Mouse (Mus musculus) 416B (cell line): ENCODE results near the gene Rtn4r.
A peak's percentile ranks its signal among the peaks of the same experiment; 100 is the strongest.

Experiments used
- DNase-seq: peaks from one replicate; pipeline ENCODE4 v3.0.0; 2011; ENCODE audit warnings: low read depth

The Rtn4r gene

DNA sequence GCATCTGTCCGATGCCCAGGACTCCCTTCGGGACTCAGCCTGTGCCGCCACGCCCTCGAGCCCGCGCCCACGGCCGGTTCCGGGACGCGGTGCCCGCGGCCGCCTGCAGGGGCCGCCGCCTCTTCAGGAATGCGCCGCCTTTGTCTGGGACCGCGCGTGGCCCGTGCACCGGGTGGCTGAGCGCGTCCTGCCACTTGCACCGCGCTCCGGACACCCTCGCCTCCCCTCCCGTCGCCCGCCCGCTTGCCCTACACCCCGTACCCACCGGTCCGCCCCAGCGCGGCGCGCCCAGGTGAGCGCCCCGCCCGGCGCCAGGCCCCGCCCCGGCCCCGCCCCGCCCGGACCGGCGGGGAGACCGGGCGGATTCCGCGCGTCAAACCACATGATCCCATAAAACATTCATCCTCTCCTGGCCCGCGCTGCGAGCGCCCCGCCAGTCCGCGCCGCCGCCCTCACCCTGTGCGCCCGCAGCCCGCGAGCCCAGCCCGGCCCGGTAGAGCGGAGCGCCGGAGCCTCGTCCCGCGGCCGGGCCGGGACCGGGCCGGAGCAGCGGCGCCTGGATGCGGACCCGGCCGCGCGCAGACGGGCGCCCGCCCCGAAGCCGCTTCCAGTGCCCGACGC, at the start of gene Rtn4r:
Rtn4r (plus strand) TSS at position 402 of the 621 bp plus-strand sequence.
- no peak for DNase-seq

DNA sequence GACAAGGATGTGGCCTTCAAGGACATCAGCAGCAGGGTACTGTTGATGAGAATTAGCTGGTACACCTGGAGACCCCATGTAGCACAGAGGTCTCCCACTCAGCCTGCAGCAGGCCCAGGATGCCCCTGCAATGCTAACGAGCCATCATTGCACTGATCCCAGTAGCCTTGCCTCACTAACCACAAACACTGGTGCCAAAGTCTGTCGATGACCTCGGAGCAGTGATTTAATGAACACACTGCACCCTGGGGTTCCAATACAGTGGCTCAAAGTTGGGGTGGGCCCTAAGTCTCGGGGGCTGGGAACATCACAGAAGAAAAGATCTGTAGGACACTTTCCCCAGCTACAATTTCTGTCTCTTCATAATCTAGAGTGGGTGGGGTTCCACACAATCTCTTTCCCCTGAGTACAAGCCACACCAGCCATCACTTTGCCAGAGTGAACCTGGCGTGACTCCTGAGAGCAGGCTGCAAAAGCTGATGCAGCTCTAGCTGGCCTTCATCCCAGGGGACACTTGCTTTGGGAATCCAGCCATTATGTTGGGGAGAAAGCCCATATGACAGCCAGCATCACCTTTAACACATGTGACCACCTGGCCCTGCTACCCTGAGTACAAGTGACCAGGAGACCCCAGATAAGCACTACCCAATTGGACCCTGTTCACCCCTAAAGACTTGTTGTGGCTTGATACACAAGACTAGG, 49.0 kb upstream of the Rtn4r start:
- no peak for DNase-seq

DNA sequence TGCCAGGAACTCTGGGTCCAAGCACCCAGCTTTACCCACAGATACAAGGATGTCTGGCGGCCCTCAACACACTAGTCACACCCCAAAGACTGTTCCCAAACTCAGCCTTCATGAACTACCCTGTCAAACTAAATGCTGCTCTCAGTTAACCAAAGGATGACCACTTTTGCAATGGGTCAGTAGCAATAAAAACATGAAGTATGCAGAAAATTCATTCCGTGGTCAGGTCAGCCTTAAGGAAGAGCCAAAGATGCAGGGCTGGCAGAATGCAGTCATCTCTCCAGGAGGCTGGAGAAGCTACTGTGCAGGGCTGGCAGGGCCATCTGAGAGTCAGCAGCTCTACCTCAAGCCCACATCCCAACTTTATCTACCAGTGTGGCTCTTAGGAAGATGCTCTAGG, 48.1 kb upstream of the Rtn4r start:
- no peak for DNase-seq

DNA sequence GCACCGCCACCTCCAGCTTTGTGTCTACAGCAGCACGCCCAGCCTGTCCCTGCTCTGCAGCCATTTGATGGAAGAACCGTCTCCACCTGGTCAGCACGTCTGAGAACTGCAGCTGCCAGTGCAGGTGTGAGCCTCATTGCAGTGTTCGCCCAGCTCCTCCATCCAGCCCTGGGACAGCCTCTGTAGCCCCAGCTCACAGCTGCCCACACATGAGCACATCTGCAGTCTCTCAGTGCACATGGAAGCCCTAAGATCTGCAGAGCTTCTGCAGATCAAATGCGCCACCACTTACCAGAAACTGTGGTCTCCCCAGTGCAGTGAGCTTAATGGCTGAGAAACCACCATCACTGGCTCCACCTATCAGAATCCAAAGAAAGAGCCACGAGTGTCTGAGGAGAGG, 47.3 kb upstream of the Rtn4r start:
- no peak for DNase-seq

GRCm38 (mm10) chr16:18081149-18081827, 46.2 kb upstream of the Rtn4r start:
- peak; percentile 32 for DNase-seq

DNA sequence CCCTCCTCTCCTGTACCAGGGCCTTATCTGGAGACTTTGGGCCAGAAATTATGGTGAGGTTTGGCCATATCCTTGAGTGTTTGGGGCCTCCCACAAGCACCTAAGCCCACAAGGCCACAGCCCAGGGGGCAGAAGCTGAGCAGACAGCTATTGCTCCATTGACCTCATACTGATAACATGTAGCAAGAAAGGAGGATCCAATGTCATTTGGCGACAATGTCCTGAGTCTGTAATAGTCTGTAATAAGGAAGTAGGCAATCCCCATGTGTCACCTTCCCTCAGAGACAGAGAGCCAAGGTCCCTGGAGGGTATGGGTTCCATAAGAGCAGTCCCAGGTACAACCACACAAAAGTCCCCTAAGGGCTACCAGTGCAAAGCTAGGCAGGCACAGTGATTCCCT, 45.2 kb upstream of the Rtn4r start:
- peak; percentile 65 for DNase-seq

DNA sequence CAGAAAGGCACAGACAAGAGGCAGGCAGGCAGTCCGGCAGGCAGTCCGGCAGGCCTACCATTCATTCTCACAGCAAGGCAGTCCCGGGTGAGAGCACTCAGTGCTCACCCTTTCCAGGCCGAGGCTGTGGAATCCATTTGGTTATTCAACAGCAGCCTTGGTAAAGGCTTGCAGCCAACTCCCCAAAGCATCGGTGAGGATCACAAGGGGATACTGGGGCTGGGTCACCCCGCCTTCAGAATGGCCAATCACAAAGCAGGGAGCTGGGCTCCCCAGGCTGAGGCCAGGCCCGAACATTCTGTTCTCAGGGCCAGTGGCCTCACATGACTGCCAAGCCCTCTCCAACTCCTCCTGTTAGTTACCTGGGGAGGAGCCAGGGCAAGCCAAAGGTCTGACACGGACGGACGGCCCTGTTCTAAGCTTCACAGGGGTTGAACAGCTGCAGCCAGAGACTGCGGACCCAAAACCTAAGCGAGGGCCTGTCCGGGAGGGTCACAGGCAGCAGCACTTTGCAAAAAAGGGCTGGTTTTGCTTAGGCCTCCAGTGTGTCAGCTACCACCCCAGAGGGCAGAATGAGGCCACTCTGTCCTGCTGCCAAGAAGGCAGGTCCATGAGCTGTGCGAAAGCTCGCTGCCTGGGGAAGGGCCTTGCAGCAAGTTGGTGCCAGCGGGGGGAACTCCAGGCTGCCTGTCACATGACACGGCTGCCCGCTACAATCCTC, 44.1 kb upstream of the Rtn4r start:
- no peak for DNase-seq

- DNase-seq, result no peak
Observed at GRCm38 (mm10) chr16:18084262-18084661, 43.2 kb upstream of the Rtn4r start.

DNA sequence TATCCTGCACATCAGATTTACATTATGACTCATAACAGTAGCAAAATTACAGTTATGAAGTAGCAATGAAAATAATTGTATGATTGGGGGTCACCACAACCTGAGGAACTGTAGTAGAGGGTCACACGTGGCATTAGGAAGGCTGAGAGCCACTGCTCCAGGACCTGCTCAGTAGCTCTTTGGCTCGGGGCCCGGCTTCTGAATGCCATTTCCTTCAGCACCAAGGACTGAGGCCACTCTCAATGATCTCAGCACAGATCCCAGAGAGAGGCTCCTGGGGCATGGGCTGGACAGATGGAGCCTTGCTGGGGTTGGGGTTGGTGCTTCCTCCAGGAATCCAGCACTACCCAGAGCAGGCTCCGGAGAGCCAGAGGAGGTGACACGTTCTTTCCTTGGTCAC, 40.3 kb upstream of the Rtn4r start:
- peak; percentile 17 for DNase-seq

- peak; percentile 44 for DNase-seq
Observed at GRCm38 (mm10) chr16:18096348-18096747, 31.1 kb upstream of the Rtn4r start.

- DNase-seq, result no peak
Observed at GRCm38 (mm10) chr16:18102816-18103215, 24.6 kb upstream of the Rtn4r start.

GRCm38 (mm10) chr16:18103366-18103765, 24.1 kb upstream of the Rtn4r start:
- no peak for DNase-seq

- no peak for DNase-seq
Observed at GRCm38 (mm10) chr16:18103808-18104207, 23.6 kb upstream of the Rtn4r start.

GRCm38 (mm10) chr16:18108221-18108966, 19.0 kb upstream of the Rtn4r start:
- peak; percentile 95 for DNase-seq

- DNase-seq, result peak; percentile 80
Observed at GRCm38 (mm10) chr16:18111042-18111441, 16.4 kb upstream of the Rtn4r start.

DNA sequence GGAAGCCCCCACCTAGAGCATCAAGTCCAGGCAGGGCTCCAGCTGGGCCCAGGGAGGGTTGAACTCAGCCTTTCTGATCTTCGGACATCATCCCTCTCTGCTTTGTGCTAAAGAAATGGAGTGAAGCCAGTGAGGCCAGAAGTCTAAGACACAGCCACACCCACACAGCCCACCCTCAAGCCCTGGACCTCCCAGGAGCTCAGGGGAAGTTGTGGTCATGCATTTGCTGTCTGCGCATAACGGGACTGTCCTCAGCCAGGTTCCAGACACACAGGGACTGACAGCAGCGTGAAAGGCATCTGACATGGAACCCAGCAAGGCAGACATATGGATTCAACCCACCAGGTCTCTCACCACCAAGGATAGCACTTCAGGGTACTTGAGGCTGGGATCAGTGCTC, 11.0 kb upstream of the Rtn4r start:
- no peak for DNase-seq

DNA sequence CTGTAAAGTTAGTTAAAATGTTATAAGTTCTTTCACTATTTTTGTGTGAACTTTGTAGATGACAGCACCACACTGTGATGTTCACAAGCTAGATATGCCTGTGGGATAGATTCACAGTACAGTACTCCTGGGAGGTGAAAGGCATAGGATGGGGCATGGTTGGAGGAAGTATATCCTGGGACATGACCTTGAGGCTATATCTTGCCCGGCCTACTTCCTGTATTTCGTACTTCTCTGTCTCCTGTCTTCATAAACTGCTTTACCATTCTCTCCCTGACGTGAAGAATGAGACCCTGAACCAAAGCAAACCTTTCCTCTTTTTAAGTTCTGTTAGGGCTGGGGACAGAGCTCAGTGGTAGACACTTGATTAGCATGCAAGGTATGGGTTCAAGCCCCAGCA, 9.2 kb upstream of the Rtn4r start:
- DNase-seq, result no peak

DNA sequence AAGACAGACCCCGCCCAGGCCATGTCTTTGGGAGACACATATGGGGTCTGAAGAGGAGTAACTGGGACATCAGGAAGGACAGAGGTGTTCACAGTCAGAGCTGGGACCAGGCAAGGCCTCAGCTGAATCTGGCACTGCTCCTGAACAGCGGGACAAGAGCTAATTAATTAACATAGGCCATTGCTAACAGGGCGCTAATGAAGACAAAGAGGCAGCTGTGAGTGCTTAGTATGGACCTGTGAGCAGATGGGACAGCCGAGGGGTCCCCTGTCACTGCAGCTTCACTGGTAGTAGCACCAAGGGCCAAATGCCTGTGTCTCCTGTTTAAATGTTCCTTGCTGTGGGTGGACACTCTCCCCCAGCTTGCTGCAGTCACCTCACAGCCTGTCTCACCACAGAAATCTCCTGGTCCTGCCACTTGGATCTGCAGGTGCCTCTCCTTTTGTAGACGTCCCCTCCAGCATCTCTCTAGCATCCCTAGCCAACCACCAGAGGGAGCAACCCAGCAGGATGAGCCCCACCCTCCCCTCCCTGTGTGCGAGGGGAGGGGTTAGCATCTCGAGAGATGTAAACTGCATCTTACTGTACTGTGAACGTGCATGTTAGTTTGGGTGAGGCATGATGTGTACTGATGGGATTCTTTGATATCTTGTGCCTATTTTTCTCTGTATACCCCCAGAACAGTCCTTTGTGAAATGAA, 8.3 kb upstream of the Rtn4r start:
- peak; percentile 79 for DNase-seq

GRCm38 (mm10) chr16:18122740-18123139, 4.7 kb upstream of the Rtn4r start:
- no peak for DNase-seq

DNA sequence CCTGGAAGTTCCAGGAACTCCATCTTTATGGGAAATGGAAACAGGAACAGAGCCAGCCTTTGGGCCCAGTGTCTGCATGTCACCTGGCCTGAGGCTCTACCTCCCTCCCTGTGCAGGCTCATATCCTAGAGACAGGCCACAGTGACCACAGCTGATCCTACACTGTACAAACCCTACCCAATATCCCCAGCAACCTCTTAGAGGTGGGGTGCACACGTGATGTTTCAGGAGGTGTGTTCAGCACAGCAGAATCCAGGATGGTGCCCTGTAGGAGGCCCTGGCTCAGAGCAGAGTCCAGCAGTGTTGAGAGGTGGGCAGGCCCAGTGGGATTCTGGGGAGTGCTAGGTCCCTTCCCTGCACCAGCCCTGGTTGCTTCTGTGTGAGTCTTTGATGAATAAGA, 4.0 kb upstream of the Rtn4r start:
- DNase-seq, result no peak

DNA sequence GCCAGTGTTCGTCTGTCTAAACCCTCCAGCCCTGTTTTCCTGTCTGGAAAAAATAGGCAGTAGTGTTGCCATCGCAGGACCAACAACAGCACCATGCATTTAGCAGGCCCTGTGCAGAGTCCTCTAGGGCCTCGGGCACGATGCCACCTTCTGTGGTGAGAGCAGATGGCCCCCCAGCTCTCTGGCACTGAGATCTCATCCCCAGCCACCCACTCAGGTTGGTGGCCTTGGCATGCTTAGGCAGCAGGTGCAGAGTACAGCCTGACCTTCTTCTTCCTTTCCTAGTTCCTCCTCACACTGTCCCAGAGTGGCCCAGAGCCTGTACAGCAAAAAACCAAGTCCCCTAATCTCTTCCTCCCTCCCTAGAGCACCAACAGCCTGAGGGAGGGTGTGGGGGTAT, 3.4 kb upstream of the Rtn4r start:
- no peak for DNase-seq
